Mouse (Mus musculus) liver, embryonic 13.5 days (tissue): ENCODE measurements at regions not wholly inside any gene's neighbourhood (a gene's known extent, or its start where the extent isn't known, plus 50 kb on each side); places are given as distances from the start of the nearest gene placed in this dataset.

ENCODE experiments used
- ATAC-seq: fragments of 200-750 bp; cut with Nextera tagmentation; 2 replicates; pipeline ENCODE4 v1.8.0; 2017; ENCODE audit warnings: low read depth, mild to moderate bottlenecking, moderate number of reproducible peaks, moderate library complexity
- DNase-seq: peaks from one replicate; pipeline ENCODE4 v3.0.0; 2022
- H3K27ac ChIP-seq: fragments of 300-500 bp; sonication (generic); 2 replicates; pipeline ENCODE4 v1.5.1; 2015; ENCODE audit warnings: moderate library complexity, mild to moderate bottlenecking, inconsistent platforms
- H3K27me3 ChIP-seq: fragments of 300-500 bp; sonication (generic); 2 replicates; pipeline ENCODE4 v1.6.1; 2015; ENCODE audit warnings: mild to moderate bottlenecking, inconsistent platforms
- H3K36me3 ChIP-seq: fragments of 300-500 bp; sonication (generic); 2 replicates; pipeline ENCODE4 v1.6.1; 2015; ENCODE audit warnings: mild to moderate bottlenecking, inconsistent platforms
- H3K4me1 ChIP-seq: fragments of 300-500 bp; sonication (generic); replicated peaks from 2 replicates; pipeline ENCODE4 v1.6.1; 2015; ENCODE audit warnings: inconsistent platforms
- H3K4me2 ChIP-seq: fragments of 300-500 bp; sonication (generic); 2 replicates; pipeline ENCODE4 v1.6.1; 2015; ENCODE audit warnings: inconsistent platforms, mild to moderate bottlenecking, moderate library complexity
- H3K4me3 ChIP-seq: fragments of 300-500 bp; sonication (generic); replicated peaks from 2 replicates; pipeline ENCODE4 v1.5.1; 2015; ENCODE audit warnings: mild to moderate bottlenecking, inconsistent platforms
- H3K9ac ChIP-seq: fragments of 300-500 bp; sonication (generic); 2 replicates; pipeline ENCODE4 v1.6.1; 2015; ENCODE audit warnings: mild to moderate bottlenecking, inconsistent platforms
- H3K9me3 ChIP-seq: fragments of 300-500 bp; sonication (generic); replicated peaks from 2 replicates; pipeline ENCODE4 v1.6.1; 2016; ENCODE audit warnings: inconsistent platforms
- WGBS: fragments of 180-500 bp; shearing (Covaris S2); methylation state at CpG from one replicate; pipeline ENCODE4 v1.1.7; 2015; ENCODE audit not compliant: insufficient replicate concordance; 5-methylcytosine and 5-hydroxymethylcytosine counted together

- no peaks in the 10 kb centered on the region for H3K4me1 ChIP-seq
- H3K27me3 ChIP-seq = no peaks in the 10 kb centered on the region
- WGBS = 46% methylated on average over 2 of the region's 2 CpGs
- no peak overlapping the region for H3K9ac ChIP-seq
- ATAC-seq (no peak), DNase-seq (no peak)
- H3K4me3 ChIP-seq = no peak overlapping the region
- H3K9me3 ChIP-seq = no peaks in the 10 kb centered on the region
- no peak overlapping the region for H3K27ac ChIP-seq
- H3K36me3 ChIP-seq = no peaks in the 10 kb centered on the region
- H3K4me2 ChIP-seq = no peak overlapping the region
These were observed 323.2 kb downstream of the Cog6 start for GRCm38 (mm10) chr3:52693813-52694212.

- H3K4me2 ChIP-seq = no peak overlapping the region
- no peaks in the 10 kb centered on the region for H3K27me3 ChIP-seq
- ATAC-seq (no peak), DNase-seq (no peak)
- H3K27ac ChIP-seq = no peak overlapping the region
- no peaks in the 10 kb centered on the region for H3K4me1 ChIP-seq
- H3K4me3 ChIP-seq = no peak overlapping the region
- no peaks in the 10 kb centered on the region for H3K9me3 ChIP-seq
- 58% methylated on average over 9 of the region's 9 CpGs for WGBS
- no peaks in the 10 kb centered on the region for H3K36me3 ChIP-seq
- no peak overlapping the region for H3K9ac ChIP-seq
These were observed 331.4 kb downstream of the Cog6 start for GRCm38 (mm10) chr3:52685434-52686181.

GRCm38 (mm10) chr3:52680824-52681388, 336.1 kb downstream of the Cog6 start:
- WGBS = 61% methylated on average over 3 of the region's 3 CpGs
- H3K36me3 ChIP-seq = no peaks in the 10 kb centered on the region
- no peaks in the 10 kb centered on the region for H3K9me3 ChIP-seq
- H3K4me2 ChIP-seq = no peak overlapping the region
- ATAC-seq (no peak), DNase-seq (no peak)
- H3K27ac ChIP-seq = no peak overlapping the region
- H3K4me3 ChIP-seq = no peak overlapping the region
- H3K9ac ChIP-seq = no peak overlapping the region
- no peaks in the 10 kb centered on the region for H3K27me3 ChIP-seq
- H3K4me1 ChIP-seq = no peaks in the 10 kb centered on the region

- Histone ChIP-seq H3K36me3 (no peaks in the 10 kb centered on the region), H3K4me1 (no peaks in the 10 kb centered on the region), H3K27ac (no peak overlapping the region), H3K4me3 (no peak overlapping the region), H3K9ac (no peak overlapping the region), H3K9me3 (no peaks in the 10 kb centered on the region), H3K27me3 (no peaks in the 10 kb centered on the region), H3K4me2 (no peak overlapping the region)
- WGBS = 68% methylated on average over 14 of the region's 14 CpGs
- ATAC-seq (no peak), DNase-seq (no peak)
These were observed 340.0 kb downstream of the Cog6 start for GRCm38 (mm10) chr3:52676886-52677670.

- Histone ChIP-seq H3K4me1 (no peaks in the 10 kb centered on the region), H3K36me3 (no peaks in the 10 kb centered on the region), H3K27ac (no peak overlapping the region), H3K4me2 (no peak overlapping the region), H3K27me3 (no peaks in the 10 kb centered on the region), H3K4me3 (no peak overlapping the region), H3K9ac (no peak overlapping the region), H3K9me3 (no peaks in the 10 kb centered on the region)
- DNase-seq (no peak), ATAC-seq (no peak)
- WGBS = 78% methylated on average over 8 of the region's 8 CpGs
These were observed 346.4 kb downstream of the Cog6 start for GRCm38 (mm10) chr3:52670628-52671028.

- H3K9ac ChIP-seq = no peak overlapping the region
- H3K9me3 ChIP-seq = no peaks in the 10 kb centered on the region
- H3K4me2 ChIP-seq = no peak overlapping the region
- H3K36me3 ChIP-seq = no peaks in the 10 kb centered on the region
- no peaks in the 10 kb centered on the region for H3K4me1 ChIP-seq
- ATAC-seq = no peak
- H3K27ac ChIP-seq = no peak overlapping the region
- DNase-seq = no peak
- H3K27me3 ChIP-seq = no peaks in the 10 kb centered on the region
- WGBS = 52% methylated on average over 5 of the region's 5 CpGs
- H3K4me3 ChIP-seq = no peak overlapping the region
These were observed 353.9 kb downstream of the Cog6 start for GRCm38 (mm10) chr3:52663161-52663602.

- H3K27me3 ChIP-seq = no peaks in the 10 kb centered on the region
- H3K4me2 ChIP-seq = no peak overlapping the region
- no peaks in the 10 kb centered on the region for H3K36me3 ChIP-seq
- no peak overlapping the region for H3K27ac ChIP-seq
- H3K9me3 ChIP-seq = no peaks in the 10 kb centered on the region
- no peak for DNase-seq
- no peak for ATAC-seq
- 78% methylated on average over 15 of the region's 15 CpGs for WGBS
- no peak overlapping the region for H3K9ac ChIP-seq
- H3K4me1 ChIP-seq = no peaks in the 10 kb centered on the region
- H3K4me3 ChIP-seq = no peak overlapping the region
These were observed 354.7 kb downstream of the Cog6 start for GRCm38 (mm10) chr3:52662164-52662908.

GRCm38 (mm10) chr3:52653006-52653405, 364.0 kb downstream of the Cog6 start:
- H3K4me2 ChIP-seq = no peak overlapping the region
- ATAC-seq (no peak; the same call in 1 of the 2 replicates), DNase-seq (no peak)
- H3K4me3 ChIP-seq = no peak overlapping the region
- no peak overlapping the region for H3K27ac ChIP-seq
- H3K9me3 ChIP-seq = no peaks in the 10 kb centered on the region
- no peaks in the 10 kb centered on the region for H3K4me1 ChIP-seq
- H3K27me3 ChIP-seq = no peaks in the 10 kb centered on the region
- no peaks in the 10 kb centered on the region for H3K36me3 ChIP-seq
- H3K9ac ChIP-seq = no peak overlapping the region
- WGBS = 41% methylated on average over 5 of the region's 5 CpGs

GRCm38 (mm10) chr3:52652476-52652870, 364.6 kb downstream of the Cog6 start:
- H3K27ac ChIP-seq = no peak overlapping the region
- H3K4me2 ChIP-seq = no peak overlapping the region
- DNase-seq = no peak
- H3K4me1 ChIP-seq = no peaks in the 10 kb centered on the region
- WGBS = 65% methylated on average over 2 of the region's 2 CpGs
- ATAC-seq = no peak
- no peaks in the 10 kb centered on the region for H3K9me3 ChIP-seq
- H3K9ac ChIP-seq = no peak overlapping the region
- H3K4me3 ChIP-seq = no peak overlapping the region
- H3K27me3 ChIP-seq = no peaks in the 10 kb centered on the region
- no peaks in the 10 kb centered on the region for H3K36me3 ChIP-seq

GRCm38 (mm10) chr3:52651862-52652475, 365.1 kb downstream of the Cog6 start:
- H3K4me1 ChIP-seq = no peaks in the 10 kb centered on the region
- no peaks in the 10 kb centered on the region for H3K27me3 ChIP-seq
- no peak overlapping the region for H3K9ac ChIP-seq
- ATAC-seq (no peak), DNase-seq (no peak)
- no peak overlapping the region for H3K4me2 ChIP-seq
- no peaks in the 10 kb centered on the region for H3K36me3 ChIP-seq
- WGBS = 48% methylated on average over 7 of the region's 7 CpGs
- H3K27ac ChIP-seq = no peak overlapping the region
- H3K4me3 ChIP-seq = no peak overlapping the region
- no peaks in the 10 kb centered on the region for H3K9me3 ChIP-seq

GRCm38 (mm10) chr3:52650071-52650470, 367.0 kb downstream of the Cog6 start:
- Histone ChIP-seq H3K4me1 (no peaks in the 10 kb centered on the region), H3K4me3 (no peak overlapping the region), H3K9me3 (no peaks in the 10 kb centered on the region), H3K27ac (no peak overlapping the region), H3K4me2 (no peak overlapping the region), H3K27me3 (no peaks in the 10 kb centered on the region), H3K36me3 (no peaks in the 10 kb centered on the region), H3K9ac (no peak overlapping the region)
- 68% methylated on average over 3 of the region's 3 CpGs for WGBS
- ATAC-seq (no peak), DNase-seq (no peak)
